Mouse (Mus musculus) CD4-positive helper T cell, adult 2 months (primary cell): ENCODE results near the gene Crhr2.

ENCODE experiments used
- DNase-seq: peaks from one replicate; pipeline ENCODE4 v3.0.0-alpha.2; 2012; ENCODE audit warnings: low read depth, missing footprints, low spot score

Gene Crhr2

GRCm38 (mm10) chr6:55132794-55133193 lies at the start of gene Crhr2:
Gene Crhr2, minus strand, starts transcription at chr6:55133016.
- no peak for DNase-seq

DNA sequence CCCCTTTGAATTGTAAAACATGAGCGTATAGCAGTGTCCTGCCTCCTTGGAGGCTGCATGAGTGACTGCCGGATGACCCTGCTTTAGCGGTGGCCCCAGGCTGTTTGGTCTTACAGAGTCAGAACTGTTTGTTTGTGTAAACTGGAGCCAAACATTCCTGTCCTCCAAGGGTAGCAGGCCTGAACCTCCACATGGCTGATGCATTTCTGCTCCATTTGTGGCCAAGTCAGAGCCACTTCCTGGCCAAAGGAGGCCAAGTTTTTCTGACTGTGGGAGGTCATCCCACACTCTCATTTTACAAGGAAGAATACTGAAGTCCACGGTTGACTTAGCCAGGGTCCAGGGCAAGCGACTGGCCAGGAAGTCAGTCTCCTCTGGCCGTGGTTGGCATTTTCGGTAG lies 46.7 kb upstream of the Crhr2 start:
- no peak for DNase-seq

GRCm38 (mm10) chr6:55177060-55177732 lies 44.4 kb upstream of the Crhr2 start:
- peak; percentile 19 for DNase-seq

- DNase-seq, result no peak
Observed at GRCm38 (mm10) chr6:55175892-55176291, 43.1 kb upstream of the Crhr2 start.

- DNase-seq, result no peak
Observed at GRCm38 (mm10) chr6:55175456-55175855, 42.6 kb upstream of the Crhr2 start.

- no peak for DNase-seq
Observed at GRCm38 (mm10) chr6:55174741-55175181, 41.9 kb upstream of the Crhr2 start, which contains the start of gene Inmt. Gene Inmt, minus strand, starts transcription at chr6:55175043.

GRCm38 (mm10) chr6:55173941-55174349 lies 41.1 kb upstream of the Crhr2 start:
- DNase-seq, result no peak

DNA sequence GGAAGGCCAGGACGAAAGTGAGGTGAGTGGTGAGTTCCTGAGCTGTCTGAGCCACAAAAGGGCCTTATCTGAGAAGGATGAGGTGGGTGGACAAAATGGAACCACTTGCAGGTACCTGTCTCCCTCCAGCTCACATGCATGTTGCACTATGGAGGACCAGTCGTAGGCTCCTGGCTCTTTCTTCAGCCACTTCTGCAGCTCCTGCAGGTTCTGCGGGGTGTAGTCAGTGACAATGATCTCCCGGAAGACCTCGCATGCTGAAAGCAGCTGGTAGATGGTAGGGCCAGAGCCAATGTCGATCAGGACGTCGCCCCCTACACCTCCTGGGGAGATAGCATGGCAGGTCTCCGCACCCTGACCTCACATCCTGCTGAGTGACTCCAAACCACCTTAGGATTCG lies 40.4 kb upstream of the Crhr2 start:
- DNase-seq, result no peak

DNA sequence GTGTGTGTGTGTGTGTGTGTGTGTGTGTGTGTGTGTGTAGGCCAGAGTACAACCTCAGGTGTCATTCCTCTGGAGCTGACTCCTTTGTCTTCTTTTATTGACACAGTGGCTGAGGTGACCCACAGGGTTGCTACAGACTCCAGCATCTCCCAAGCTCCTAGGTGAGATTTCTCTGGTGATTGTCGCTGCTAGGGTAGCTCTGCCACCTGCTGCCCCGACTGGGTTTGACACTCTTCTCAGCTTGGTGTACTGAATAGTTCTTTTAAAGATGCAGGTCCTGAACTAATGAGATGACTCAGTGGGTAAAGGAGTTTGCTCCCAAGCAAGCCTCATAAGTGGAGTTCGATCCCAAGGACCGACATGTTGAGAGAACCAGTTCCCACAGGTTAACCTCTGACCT lies 38.8 kb upstream of the Crhr2 start:
- no peak for DNase-seq

DNA sequence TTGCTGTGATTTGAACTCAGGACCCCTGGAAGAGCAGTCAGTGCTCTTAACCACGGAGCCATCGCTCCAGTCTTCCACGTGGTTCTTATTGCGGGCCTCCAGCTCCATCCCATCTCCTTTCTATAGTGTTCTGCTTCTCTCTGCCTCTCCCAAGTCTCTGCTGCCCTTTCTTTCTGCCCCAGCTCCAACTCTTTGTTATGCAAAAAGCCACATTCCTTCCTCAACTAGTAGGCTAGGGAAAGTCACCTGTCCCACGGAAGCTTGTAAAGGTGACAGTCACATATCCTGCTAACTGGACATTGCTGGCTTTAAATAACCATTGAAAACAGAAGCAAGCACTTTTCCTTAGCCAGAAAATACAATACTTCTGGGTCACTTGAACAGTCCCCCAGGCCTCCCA lies 37.0 kb upstream of the Crhr2 start:
- no peak for DNase-seq

- DNase-seq, result peak; percentile 71
Observed at GRCm38 (mm10) chr6:55166777-55167463, 34.1 kb upstream of the Crhr2 start.

GRCm38 (mm10) chr6:55163046-55163584 lies 30.3 kb upstream of the Crhr2 start:
- DNase-seq, result no peak

DNA sequence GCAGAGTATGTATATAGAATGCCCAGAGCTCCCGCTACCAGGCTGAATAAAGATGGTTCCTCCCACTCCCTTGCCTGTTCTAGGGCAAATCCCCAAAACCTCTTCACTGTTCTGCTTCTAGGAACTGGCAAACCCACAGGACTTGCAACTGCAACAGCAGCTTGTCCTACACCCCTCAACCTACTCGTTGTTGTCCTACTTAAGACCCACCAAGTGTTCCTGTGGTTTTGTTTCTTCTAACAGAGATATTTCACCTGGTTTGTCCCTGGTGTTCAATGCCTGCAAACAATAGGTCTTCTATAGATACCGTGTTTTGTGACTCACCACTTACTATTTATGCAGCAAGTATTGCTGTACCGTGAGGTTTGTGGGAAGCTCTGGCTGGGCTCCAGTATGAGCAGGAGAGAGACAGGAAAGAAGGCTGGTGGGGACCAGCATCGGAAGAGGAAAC lies 28.5 kb upstream of the Crhr2 start:
- DNase-seq, result no peak

DNA sequence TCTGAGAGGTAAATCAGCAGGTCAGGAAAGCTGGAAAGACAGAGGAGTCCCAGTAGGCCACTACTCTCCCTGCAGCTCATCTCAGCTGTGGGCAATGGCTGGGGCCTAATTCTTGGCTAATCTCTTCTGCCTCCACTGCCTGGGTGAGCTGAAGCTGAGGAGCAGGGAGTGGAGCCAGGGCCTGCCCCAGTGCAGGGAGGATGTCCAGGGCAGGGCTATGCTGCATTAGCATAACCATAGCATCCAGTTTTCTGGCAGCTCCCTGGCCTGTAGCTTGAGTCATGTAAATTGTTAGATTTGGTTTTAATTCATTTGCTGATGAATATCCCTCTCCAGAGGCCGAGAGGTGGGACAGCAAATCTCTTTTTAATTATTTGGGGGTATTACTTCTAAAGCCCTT lies 26.4 kb upstream of the Crhr2 start:
- no peak for DNase-seq

GRCm38 (mm10) chr6:55152226-55152625 lies 19.4 kb upstream of the Crhr2 start:
- no peak for DNase-seq

DNA sequence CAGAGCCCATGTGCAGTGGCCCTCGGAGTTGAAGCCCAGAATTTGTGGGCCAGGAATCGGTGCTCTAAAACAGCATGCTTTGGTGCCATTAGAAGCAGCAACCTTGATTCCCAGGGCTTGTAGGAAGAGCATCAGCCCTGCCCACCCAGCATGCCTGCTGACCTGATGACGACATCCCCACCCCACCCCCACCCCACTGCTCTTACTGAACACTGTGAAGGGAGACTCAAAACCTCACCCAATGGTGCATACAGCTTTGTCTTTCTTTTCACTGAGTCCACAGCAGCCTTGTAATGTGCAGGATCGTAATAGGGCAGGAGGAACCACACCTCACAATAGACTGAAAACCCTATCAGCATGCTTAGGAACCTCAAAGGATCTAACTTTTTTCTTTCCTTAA lies 13.3 kb upstream of the Crhr2 start:
- no peak for DNase-seq

- DNase-seq, result no peak
Observed at GRCm38 (mm10) chr6:55145285-55145684, 12.5 kb upstream of the Crhr2 start.

- DNase-seq, result no peak
Observed at GRCm38 (mm10) chr6:55138343-55138742, 5.5 kb upstream of the Crhr2 start.

DNA sequence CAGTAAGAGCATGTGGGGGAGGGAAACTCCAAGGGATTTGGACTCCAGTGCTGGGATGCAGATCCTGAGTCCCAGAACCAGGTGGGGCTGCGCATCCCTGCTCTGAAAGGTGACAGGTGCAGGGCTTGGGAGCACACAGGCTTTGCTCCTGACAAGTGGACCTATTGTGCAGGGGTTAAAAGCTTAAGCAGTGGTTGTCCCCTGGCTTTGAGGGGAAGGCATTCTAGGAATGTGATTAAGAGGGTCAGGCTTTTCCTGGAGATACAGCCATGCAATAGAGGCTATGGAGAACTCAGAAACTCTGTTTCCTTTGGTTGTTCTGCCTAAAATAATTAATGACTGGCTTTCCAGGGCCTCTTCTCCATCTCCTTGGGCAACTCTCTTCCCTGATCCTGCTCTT lies 609 bp upstream of the Crhr2 start:
- no peak for DNase-seq

GRCm38 (mm10) chr6:55131301-55131700 lies 1.5 kb downstream of the Crhr2 start:
- DNase-seq, result no peak

- no peak for DNase-seq
Observed at GRCm38 (mm10) chr6:55130631-55131030, 2.2 kb downstream of the Crhr2 start.

DNA sequence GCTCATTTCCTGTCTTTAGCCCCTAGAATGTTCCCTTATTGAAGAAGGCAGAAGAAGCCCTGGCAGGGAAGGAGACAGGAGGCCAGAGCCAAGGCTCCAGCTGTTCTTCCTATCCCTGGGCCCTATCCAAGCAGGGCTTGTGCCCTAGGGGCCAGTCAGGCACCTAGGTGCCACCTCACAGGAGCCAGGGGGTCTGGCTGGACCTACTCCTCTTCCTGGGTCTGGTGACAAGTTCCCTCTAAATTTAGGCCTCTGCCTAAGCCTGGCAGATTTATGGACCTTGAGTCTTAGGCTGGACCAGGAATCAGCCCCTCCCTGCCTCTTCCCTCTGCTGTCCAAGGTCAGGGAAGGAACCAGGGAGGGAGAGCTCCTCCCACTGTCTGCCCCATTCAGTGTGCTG lies 4.4 kb downstream of the Crhr2 start:
- no peak for DNase-seq

- no peak for DNase-seq
Observed at GRCm38 (mm10) chr6:55126576-55126975, 6.2 kb downstream of the Crhr2 start.
